Mouse (Mus musculus): Measurements from ENCODE around the gene Ahsa2.
A peak's percentile ranks its signal among the peaks of the same experiment; 100 is the strongest.
"Not testable (repeated sequence)": the region's sequence is repeated elsewhere in the genome, so short reads cannot be mapped to it uniquely, and the experiment has no call there.

The Ahsa2 gene

DNA sequence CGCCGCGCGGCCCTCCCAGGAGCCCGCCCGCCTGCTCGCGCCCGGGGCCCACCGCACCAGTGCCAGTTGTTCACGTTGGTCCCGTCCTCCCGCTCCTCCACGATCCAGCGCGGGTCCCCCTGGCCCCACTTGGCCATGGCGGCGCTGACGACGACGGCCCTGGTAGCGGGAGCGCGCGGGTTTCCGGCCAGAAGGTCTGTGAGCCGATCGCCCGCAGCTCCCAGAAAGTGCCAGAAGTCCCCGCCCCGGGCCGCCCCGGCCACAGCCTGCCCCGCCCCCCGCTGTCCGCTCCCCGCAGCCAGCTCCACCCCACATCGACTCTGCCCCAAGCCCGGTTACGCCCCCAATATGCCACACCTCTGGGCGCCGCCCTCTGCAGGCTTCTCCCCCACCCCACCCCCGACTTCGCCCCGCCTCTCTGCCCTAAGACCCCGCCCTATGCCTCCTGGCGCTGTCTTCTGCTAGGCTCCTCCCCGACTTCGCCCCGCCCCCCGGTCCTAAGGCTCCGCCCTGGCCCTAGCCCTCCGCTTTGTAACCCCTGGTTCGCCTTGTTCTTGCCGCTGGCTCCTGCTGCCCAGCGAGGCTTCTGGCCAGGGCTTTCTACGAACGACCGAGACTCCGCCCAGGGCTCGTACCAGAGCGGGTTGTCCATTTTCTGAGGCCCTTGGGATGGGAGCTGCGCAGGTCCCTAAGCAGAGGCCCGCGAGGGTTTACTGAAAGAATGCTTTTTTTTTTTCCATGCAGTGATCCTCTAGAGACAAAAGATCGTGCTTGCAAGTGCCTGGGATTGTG lies at the start of gene Ahsa2:
Gene Ahsa2 (minus strand): TSS at position 313 of the 792 bp plus-strand sequence.
- DNase-seq (ENCODE audit: low spot score): peak; percentile 100

DNA sequence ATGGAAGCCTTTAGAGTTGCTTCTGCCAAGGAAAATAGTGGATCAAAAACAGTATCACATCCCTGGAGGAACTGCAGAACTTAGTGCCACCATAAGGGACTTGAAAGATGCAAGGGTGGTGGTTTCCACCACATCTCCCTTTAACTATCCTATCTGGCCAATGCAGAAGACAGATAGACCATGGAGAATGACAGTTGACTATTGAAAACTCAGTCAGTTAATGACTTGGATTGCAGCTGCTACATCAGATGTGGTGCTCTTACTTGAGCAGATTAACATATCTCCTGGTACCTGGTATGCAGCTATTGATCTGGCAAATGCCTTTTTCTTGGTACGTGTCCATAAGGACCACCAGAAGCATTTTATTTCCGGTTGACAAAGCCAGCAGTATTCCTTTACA lies 39.6 kb upstream of the Ahsa2 start:
- no peak for DNase-seq (ENCODE audit: low spot score)

DNA sequence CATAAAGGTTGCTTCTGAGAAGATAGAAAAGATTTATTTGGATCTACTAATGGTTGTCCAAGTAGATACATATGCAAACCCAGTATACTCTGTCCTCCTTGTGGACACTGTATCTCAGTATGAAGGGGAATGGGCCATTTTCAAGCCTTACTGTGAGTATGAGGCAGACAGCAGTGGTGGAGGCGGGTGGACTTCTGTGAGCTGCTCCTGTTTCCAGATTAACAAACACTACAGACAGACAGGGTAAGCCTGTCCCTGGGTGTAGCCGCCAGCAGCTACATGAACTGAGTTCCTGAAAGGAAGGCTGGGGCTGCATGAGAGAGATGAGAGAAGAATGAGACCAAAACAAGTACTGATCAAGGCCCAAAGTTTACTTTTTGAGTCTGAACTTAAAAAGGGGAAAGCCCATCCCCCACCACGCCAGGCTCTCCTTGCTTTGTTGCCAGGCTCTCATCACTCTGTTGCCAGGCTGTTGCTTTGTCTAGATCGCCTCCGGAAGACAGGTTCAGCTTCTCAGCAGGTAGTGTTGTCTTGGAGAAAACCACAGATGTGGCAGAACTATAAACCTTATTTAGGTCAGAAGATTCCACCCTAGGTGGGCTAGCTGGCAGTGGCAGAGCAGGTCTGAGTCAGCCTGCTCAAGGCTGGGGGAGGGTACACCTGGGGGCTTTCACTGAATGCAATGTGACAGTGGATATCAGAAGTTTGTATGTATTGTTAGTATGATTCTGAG lies 22.8 kb upstream of the Ahsa2 start, which contains the start of gene 1700093K21Rik:
Gene 1700093K21Rik (minus strand): TSS at position 683 of the 733 bp plus-strand sequence.
- DNase-seq (ENCODE audit: low spot score): no peak

DNA sequence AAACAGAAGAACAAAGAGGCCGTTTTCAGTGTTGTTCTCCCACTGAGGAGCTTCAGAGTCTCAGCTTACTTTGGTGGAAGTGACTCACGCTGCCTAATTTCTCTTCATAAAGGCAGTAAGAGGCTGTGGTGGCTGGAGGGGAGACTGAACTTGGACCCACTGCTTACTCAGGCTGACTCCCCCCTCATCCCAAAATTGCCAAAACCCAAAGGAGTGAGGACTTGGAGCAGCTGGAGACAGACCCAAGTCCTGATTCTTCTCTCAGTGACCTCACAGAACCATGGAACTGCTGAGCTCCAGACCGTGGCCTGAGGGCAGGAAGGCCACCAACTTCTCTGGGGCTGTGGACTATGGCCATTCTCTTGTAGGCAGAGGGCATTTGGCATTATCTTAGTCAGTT lies 21.2 kb upstream of the Ahsa2 start:
- no peak for DNase-seq (ENCODE audit: low spot score)

DNA sequence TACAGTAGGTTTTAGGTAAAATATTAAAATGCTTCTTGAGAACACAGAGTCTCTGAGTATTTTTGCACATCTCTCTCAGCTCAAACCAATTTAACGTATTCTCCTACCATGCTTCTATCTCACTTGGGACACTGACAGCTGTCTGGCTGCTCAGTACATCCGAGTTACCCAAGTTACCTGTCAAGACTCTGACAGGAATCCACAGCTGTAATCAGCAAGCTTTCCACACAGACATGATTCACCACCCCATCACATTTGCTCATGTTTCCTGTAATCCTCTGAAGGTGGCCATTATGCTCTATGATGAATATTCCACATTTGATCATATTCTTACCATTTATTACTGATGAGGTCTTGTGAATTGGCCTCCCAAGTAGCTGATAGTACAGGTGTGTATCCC lies 17.5 kb upstream of the Ahsa2 start:
- no peak for DNase-seq (ENCODE audit: low spot score)

DNA sequence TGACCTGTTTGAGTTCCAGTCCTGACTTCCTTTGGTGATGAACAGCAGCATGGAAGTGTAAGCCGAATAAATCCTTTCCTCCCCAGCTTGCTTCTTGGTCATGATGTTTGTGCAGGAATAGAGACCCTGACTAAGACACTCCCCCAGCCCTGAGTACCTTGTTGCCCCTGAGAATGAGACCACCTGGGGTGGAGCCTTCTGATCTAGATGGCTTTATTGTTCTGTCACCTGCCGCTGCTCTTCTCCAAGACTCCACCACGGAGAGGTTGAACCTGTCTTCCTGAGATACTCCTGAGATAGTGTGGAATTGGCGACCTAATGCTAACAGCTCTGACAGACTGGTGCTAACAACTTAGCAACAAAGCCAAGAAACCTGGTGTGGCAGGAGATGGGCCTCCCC lies 17.0 kb upstream of the Ahsa2 start:
- DNase-seq (ENCODE audit: low spot score): not testable (repeated sequence)

DNA sequence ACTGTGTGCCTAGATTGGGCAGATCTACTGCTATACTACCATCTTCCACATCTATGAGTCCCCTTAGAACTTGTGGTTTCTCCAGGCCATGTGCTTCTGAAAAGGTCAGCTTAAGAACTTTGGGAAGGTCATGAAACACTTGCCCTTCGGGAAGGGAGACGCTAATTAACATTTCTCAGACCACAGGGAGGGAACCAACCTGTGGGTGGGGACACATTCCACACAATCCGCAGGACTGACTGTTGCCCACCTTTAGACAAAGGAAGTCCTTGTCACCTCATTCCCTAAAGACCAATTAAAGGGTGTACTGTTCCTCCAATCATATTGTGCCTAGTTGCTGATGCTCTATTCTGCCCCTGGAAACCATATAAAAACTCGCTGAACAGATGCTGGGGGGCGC lies 7.0 kb upstream of the Ahsa2 start:
- not testable (repeated sequence) for DNase-seq (ENCODE audit: low spot score)

DNA sequence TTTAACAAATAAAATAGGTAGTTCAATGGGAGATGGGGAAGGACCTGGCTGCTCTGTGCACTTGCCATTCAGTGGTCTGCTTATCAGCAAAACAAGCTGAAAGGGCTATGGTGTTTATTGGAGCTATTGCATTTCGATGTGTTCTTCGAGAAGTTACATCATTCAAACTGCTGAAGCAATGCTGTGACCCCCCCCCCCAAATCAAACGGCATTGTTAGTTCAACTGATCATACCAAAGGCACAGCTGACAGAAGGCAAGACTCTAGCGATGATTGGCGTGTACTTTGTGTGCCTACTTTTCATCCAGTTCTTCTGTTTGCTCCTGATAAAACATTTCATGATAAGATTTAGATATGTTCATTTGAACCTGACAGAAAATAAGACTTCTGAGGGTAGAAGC lies 779 bp upstream of the Ahsa2 start:
- no peak for DNase-seq (ENCODE audit: low spot score)

DNA sequence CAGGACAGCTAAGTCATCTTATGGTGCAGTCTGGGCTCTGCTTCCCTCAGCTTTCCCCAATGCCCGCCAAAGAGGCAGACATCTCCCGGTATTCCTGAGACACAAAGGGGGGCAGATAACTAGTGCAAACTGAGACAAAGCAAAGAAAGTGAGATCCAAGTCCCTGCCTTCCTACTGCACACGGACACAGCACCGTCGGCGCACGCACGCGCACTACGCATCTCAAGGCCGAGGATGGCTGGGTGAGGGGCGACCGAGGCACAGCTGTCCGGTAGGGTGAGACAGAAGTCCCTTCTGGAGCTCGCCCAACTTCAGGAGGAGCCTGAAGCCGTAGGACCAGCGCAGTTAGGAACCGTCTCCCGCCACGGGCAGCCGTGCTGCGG lies 504 bp downstream of the Ahsa2 start:
- peak; percentile 76 for DNase-seq (ENCODE audit: low spot score)

DNA sequence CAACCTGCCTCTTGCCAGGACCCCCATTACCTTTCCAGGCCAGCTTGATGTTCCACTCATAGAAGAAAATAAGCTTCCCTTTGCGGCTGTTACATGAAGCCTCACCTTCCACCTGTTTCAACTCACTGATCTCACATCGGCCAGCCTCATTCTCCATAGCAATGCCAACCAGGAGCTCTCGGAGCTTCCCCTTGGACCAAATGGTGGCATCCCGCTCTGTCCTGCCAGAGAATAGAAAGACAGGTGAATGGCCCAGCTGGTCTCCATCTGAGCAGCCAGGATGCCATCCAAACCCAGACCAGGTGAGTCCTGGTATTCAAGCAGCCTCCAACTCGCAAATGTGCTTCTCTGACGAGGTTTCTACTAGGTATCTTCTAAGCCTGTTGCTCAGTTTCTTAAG lies 1.2 kb downstream of the Ahsa2 start:
- DNase-seq (ENCODE audit: low spot score): no peak

DNA sequence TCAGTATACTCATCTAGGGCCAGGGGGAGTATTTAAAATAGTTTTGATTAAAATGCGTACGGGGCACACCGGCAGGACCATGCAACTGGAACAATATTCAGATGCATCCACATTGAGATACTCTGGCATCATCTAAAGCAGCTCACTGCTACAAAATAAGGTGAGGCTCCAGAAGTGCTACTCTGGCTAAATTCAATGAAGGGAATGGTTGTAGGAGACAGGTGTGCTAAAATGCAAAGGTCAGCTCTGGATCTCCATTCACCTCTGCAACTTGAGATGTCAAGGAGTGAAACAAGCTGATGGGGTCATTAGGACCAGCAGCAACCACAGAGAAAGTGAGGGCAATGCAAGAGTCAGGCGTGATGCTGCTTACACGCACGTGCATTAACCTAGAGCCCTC lies 2.6 kb downstream of the Ahsa2 start:
- DNase-seq (ENCODE audit: low spot score): no peak

DNA sequence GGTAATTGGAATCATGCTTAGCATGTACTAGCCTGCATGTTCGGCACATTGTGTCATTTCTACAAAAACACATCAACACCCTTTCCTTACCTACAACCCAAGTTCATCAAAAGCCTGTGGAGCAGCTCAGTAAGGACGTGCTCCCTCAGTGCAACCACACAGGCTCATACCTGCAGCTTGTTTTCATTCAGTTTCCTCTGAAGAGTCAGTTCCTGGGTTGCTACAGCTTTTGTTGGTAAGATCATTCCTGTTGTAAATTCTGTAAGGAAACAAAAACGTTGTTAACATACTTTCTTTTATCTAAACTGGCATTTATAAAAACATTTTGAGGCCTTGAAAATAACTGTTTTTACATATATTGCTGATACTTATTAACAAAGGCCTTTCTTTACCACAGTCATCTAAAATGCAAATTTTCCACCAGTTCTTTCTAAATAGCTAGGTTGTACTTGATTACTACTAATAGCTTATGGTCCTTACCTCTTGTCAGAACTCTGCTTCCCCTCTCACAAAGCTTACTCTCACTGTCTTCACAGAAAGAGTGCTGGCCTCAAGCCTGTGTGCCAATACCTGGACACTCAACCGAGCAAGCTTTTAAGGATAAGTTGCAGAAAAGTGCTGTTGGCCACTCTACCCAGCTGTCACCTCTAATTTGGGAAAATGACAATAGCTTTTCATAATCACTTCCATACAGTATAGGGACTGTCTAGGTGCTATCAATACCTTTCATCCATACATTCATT lies 5.6 kb downstream of the Ahsa2 start:
- no peak for DNase-seq (ENCODE audit: low spot score)

DNA sequence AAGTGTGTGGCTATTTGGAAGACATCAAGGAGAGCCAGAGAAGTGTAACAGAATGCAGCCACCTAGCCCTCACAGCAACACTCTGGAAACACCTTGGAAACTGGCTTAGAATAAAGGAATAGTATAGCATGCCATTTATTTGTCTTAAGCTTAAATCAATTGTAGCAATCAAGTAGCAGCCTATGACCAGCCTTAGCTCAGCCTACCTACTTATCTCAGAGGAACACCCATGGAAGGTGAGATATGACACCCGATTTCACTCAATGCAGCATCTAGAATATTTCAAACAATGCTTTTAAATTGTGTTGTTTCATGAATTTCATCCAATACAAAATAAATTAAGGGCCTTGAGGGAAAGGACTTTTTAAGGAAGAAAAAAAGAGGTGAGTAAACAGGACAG lies 7.9 kb downstream of the Ahsa2 start:
- DNase-seq (ENCODE audit: low spot score): no peak

DNA sequence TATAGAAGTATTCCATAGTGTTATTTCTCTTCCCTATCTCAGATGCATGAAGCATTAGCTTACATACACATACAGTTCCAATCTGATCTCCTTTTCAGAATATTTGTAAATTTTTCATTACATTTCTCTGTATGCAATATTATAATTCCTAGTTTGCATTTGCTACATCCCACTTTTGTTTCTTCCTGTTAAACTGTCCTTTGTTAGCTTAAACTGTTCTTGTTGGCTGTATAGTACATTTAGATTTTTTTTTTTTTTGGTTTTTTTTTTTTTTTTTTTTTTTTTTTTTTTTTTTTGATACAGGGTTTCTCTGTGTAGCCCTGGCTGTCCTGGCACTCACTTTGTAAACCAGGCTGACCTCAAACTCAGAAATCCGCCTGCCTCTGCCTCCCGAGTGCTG lies 32.0 kb downstream of the Ahsa2 start:
- DNase-seq (ENCODE audit: low spot score): not testable (repeated sequence)

All from testis, postnatal 10 days (tissue).